Mouse (Mus musculus) natural killer cell, adult 2 months (primary cell): ENCODE measurements at regions not wholly inside any gene's neighbourhood (a gene's known extent, or its start where the extent isn't known, plus 50 kb on each side); places are given as distances from the start of the nearest gene placed in this dataset.

Experiments used
- DNase-seq, 2 experiments: peaks; one replicate each; pipeline ENCODE4 v3.0.0; 2022; ENCODE audit warnings: low spot score in 2 of 2

DNA sequence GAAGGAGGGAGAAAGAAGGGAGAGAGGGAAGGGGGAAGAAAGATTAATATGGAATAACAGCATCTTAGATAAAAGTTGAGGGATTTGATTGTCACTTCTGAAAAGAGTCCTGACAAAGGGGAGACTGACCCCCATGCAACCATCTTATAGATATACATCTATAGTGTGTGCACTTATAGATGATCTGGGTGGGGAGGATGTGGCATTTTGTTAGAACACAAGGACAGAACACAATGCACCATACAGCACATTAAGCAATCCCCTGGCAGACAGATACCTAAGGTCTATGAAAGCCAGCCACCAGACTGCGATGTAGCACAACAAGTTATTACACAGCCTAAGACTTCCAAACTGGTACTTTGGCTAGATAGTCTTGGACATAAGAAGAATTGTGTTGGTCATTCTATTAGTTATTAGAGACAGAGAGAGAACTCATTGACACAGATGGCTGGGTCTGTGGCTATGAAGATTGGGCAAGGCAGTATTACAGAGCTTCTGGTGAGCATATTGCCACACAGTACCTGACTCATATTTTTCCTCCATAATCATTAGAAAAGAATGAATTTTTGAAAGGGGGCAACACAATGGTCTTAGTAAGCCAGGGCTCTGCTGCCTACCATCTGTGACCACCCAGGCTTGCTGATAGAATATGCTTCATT, 126.3 kb upstream of the Itgb1 start:
- no peak for DNase-seq

DNA sequence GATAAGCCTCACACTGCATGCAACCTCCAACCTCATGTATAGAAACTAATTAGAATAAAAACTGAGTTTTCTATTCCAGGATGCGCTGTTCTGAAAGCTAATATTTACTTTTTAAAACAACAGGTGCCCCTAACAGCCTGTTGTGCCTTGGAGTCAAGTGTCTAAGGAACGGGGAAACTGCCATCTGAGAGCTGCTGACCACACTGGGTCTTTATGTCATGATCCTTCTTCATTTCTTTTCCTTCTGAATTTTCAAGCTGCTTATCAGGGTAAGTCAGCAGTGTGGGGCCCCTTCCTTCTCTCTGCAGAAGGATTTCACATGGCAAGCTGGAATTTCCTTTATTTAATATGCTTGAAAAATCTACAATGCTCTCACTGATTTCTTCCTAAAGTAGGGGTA, 125.0 kb upstream of the Itgb1 start:
- no peak for DNase-seq

GRCm38 (mm10) chr8:128561016-128561415, 124.4 kb upstream of the Itgb1 start:
- DNase-seq: no peak

DNA sequence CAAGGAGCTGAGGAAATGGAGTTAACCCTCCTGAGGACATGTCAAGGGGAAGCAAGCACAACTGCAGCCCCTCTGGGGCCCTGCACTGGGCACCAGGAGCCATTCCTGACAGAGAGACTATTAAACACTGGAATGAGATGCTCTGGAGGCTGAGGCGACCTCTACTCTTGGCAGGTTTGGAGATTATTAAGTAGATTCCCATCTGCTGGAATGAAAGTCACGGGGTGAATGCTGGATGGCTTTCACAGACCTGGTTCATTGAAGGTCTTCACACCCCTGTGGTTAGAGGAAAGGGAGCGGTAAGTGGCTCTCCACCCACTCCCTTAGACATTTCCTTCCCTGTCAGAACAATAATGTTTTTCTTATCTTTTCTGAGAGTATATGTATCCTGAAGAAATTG, 122.8 kb upstream of the Itgb1 start:
- no peak for DNase-seq

DNA sequence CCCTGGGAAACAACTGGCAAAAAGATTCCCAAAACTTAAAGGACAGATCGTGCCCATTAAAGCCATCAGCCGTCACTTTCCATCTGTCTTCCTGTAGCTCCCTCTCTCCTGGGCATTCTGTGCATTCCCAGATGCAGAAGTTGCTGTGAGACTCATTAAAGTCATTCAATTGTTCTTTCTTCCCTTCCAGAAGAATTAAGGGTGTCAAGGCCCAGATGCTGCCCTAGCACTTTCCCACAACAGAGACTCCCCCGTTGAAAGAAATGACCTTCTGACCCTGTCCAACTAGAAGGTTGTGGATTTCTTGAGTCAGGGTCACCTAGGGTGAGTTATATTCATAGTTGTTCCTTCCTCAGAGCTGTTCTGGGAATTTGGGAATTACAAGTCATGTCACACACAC, 121.7 kb upstream of the Itgb1 start:
- DNase-seq: no peak

- peak; percentile 7 to 30 for DNase-seq
These were observed 113.2 kb upstream of the Itgb1 start for GRCm38 (mm10) chr8:128572291-128572690.

- no peak for DNase-seq
These were observed 91.3 kb upstream of the Itgb1 start for GRCm38 (mm10) chr8:128594114-128594513.

GRCm38 (mm10) chr8:128594780-128595179, 90.7 kb upstream of the Itgb1 start:
- peak; percentile 25 to 52 for DNase-seq

GRCm38 (mm10) chr8:128605588-128605987, 79.9 kb upstream of the Itgb1 start:
- DNase-seq: no peak

GRCm38 (mm10) chr8:128608876-128609275, 76.6 kb upstream of the Itgb1 start:
- no peak for DNase-seq

DNA sequence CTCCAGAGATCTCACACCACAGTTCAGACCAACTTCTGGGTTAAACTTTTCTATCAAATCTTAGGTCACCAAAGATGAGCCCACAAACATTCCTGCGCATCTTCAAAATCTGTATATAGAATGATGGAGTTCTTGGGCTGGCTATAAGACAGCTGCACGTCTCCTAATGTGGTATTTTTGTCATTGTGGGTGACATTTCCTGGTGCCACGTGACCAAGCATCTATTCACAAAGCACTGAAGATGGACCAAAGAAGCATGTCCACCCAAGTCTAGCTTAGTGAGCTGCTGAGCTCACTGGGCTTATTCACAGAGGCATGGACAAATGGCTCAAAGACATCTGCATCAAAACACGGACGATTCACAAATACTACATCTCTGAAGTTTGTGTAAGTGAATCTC, 72.8 kb upstream of the Itgb1 start:
- peak; percentile 49 to 70 for DNase-seq

DNA sequence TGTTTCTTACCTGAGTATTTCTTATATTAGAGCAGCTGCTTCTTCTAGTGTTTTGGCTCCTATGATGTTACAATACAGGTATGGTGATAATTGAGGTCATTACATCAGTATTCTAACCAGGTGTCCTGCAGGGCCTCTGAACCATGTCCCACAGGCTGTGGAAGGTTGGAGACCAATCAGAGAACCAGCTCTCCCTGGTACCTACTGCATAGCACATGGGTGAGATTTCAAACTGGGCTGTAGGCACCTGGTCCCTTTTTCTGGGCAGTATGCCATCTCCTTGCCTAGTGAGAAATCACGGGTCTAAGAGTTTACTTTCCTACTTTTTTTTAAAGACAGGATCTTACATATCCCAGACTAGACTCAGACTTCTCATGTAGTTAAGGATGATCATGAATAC, 67.6 kb upstream of the Itgb1 start:
- no peak for DNase-seq

- DNase-seq: no peak
These were observed 66.4 kb upstream of the Itgb1 start for GRCm38 (mm10) chr8:128619086-128619485.
